Mouse (Mus musculus): ENCODE measurements around the gene Egfl7.

GRCm38 (mm10) chr2:26587044-26587405 is 7.2 kb downstream of the Egfl7 start:
- TF ChIP-seq CTCF (conservative IDR thresholded peaks at IDR 0.05; ENCODE audit: low read length) (no peak), POU5F1 (IDR thresholded peaks at IDR 0.05; ENCODE audit: borderline replicate concordance, low read length) (no peak), NANOG (IDR thresholded peaks at IDR 0.05; ENCODE audit: borderline replicate concordance, low read length) (no peak)

Data from E14TG2a.4 (cell line).